Mouse (Mus musculus) gastrocnemius, postnatal 10 days (tissue): ENCODE measurements around the gene Fkbp5. TPM values are rescaled to one million over a fixed set of nuclear protein-coding genes. Genes with fewer than 3 reads are reported as not detected.

Source experiments
- DNase-seq: peaks from one replicate; pipeline ENCODE4 v3.0.0; 2021; ENCODE audit warnings: mixed read lengths
- total RNA-seq, 2 experiments: library from RNA; stranded (reverse); gene quantifications; 2 replicates each; pipeline ENCODE4 v1.2.3; 2021

Gene Fkbp5
- total RNA-seq, 2 experiments from 2014 or later, result 6.0 to 14.4 TPM

- no peak for DNase-seq
Observed at GRCm38 (mm10) chr17:28504182-28504581, 13.1 kb downstream of the Fkbp5 start.

- DNase-seq, result no peak
Observed at GRCm38 (mm10) chr17:28502196-28502821, 15.0 kb downstream of the Fkbp5 start.

GRCm38 (mm10) chr17:28500465-28500864 lies 16.9 kb downstream of the Fkbp5 start:
- no peak for DNase-seq

- no peak for DNase-seq
Observed at GRCm38 (mm10) chr17:28499190-28499589, 18.1 kb downstream of the Fkbp5 start.

- no peak for DNase-seq
Observed at GRCm38 (mm10) chr17:28495832-28496231, 21.5 kb downstream of the Fkbp5 start.

GRCm38 (mm10) chr17:28491035-28491770 lies 26.1 kb downstream of the Fkbp5 start:
- DNase-seq, result no peak

GRCm38 (mm10) chr17:28488258-28489013 lies 28.9 kb downstream of the Fkbp5 start:
- no peak for DNase-seq

- DNase-seq, result no peak
Observed at GRCm38 (mm10) chr17:28487584-28488257, 29.6 kb downstream of the Fkbp5 start.

GRCm38 (mm10) chr17:28486720-28487119 lies 30.6 kb downstream of the Fkbp5 start:
- no peak for DNase-seq

- peak; percentile 98 for DNase-seq
Observed at GRCm38 (mm10) chr17:28485977-28486400, 31.3 kb downstream of the Fkbp5 start.

GRCm38 (mm10) chr17:28485446-28485948 lies 31.8 kb downstream of the Fkbp5 start:
- peak; percentile 47 for DNase-seq

GRCm38 (mm10) chr17:28484704-28485445 lies 32.5 kb downstream of the Fkbp5 start:
- DNase-seq, result peak; percentile 31

GRCm38 (mm10) chr17:28477421-28477820 lies 39.9 kb downstream of the Fkbp5 start:
- DNase-seq, result no peak

- no peak for DNase-seq
Observed at GRCm38 (mm10) chr17:28476441-28476840, 40.9 kb downstream of the Fkbp5 start.

GRCm38 (mm10) chr17:28475593-28476325 lies 41.6 kb downstream of the Fkbp5 start:
- no peak for DNase-seq

- no peak for DNase-seq
Observed at GRCm38 (mm10) chr17:28472696-28473095, 44.6 kb downstream of the Fkbp5 start.

GRCm38 (mm10) chr17:28470876-28471275 lies 46.5 kb downstream of the Fkbp5 start:
- no peak for DNase-seq

- no peak for DNase-seq
Observed at GRCm38 (mm10) chr17:28467749-28468148, 49.6 kb downstream of the Fkbp5 start.

- no peak for DNase-seq
Observed at GRCm38 (mm10) chr17:28465968-28466367, 51.4 kb downstream of the Fkbp5 start.

- no peak for DNase-seq
Observed at GRCm38 (mm10) chr17:28463701-28464443, 53.5 kb downstream of the Fkbp5 start.
